Mouse (Mus musculus) hindlimb bud, embryonic 11.5 days (tissue): ENCODE measurements around the gene Tmed2.
"Not testable (repeated sequence)": the region's sequence is repeated elsewhere in the genome, so short reads cannot be mapped to it uniquely, and the experiment has no call there.

Source experiments
- DNase-seq: peaks from one replicate; pipeline ENCODE4 v3.0.0-alpha.2; 2012; ENCODE audit warnings: low read depth, low spot score; ENCODE audit errors: extremely low spot score

Gene Tmed2

GRCm38 (mm10) chr5:124528351-124528750 is 12.1 kb upstream of the Tmed2 start:
- no peak for DNase-seq

- DNase-seq = no peak
Measured at GRCm38 (mm10) chr5:124528791-124529190, 11.7 kb upstream of the Tmed2 start.

DNA sequence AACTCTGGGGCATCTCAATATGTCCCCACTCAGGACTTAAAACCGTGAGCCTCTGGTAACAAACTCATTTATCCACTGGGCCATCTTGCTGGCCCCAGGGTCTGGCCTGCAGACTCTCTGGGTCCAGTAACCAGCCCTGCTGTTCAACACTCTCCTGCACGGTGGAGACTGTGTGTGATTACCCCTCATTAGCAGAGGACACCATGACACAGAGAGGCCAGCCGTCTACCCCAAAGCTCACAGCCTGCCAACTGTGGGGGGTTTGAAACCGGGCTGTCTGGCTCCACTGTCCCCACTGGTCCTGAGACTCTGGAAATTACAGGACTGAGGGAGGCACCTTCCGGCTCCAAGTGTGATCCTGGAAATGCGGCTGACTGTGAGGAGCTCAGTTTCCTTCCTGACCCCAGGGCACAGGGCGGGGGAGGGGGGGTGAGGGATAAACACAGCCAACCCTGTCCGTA is 11.3 kb upstream of the Tmed2 start:
- no peak for DNase-seq

DNA sequence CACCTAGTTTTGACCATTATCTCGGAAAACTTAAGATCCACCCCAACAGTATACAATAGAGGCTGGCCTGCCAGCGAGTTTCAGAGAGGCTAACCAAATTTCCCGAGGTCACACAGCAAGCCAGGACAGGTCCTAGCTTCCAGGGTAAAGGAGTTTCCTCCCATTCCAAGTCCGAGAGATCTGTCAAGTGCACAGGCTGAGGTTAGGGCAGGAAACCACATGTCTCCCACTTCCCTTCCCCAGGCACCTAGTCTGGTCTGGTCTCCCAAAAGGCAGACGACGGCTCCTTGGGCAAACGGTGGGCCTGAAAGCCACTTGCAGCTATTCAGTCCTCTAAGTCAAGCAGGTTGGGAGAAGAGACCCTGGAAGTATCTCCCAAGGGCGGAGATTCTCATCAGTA is 10.8 kb upstream of the Tmed2 start:
- no peak for DNase-seq

- no peak for DNase-seq
Measured at GRCm38 (mm10) chr5:124530655-124531582, 9.6 kb upstream of the Tmed2 start, which contains the start of gene Rilpl1. Rilpl1 (minus strand) TSS chr5:124531391.

DNA sequence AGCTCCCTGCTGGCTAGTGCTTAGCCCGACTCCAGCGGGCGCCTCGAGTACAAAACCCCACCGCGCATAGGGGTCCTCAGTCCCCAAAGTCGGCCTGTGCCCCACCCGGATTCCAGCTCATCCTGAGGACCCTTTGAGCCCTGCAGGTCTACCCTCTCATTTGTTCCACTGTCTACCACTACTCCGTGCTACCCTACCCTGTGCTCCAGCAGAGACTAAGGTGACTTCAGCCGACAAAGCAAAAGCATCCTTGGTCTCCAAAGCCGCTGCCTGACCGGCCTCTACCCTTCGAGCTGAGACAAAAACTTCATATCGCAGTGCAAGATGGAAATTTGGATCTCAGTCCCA is 8.9 kb upstream of the Tmed2 start:
- no peak for DNase-seq

GRCm38 (mm10) chr5:124532451-124532850 is 8.0 kb upstream of the Tmed2 start:
- no peak for DNase-seq

DNA sequence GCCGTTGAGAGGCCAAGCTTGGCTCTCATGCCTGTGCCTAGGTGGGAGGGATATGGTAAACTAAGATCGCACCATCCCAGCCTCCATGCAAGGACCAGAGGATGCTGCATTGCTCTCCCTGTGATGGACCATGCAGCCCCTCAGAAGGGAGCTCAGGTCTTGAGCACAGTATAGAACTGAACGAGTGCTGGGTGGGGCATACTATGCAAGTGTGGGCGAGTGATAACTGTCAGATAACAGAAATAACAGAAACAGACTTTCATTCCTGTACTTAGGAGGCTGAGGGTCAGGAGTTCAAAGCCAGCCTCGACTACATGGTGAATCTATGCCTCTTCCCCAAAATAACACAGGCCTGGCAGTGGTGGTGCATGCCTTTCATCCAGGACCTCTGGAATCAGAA is 5.5 kb upstream of the Tmed2 start:
- no peak for DNase-seq

- no peak for DNase-seq
Measured at GRCm38 (mm10) chr5:124536776-124537175, 3.7 kb upstream of the Tmed2 start.

GRCm38 (mm10) chr5:124538813-124539792 is 1.4 kb upstream of the Tmed2 start:
- no peak for DNase-seq

DNA sequence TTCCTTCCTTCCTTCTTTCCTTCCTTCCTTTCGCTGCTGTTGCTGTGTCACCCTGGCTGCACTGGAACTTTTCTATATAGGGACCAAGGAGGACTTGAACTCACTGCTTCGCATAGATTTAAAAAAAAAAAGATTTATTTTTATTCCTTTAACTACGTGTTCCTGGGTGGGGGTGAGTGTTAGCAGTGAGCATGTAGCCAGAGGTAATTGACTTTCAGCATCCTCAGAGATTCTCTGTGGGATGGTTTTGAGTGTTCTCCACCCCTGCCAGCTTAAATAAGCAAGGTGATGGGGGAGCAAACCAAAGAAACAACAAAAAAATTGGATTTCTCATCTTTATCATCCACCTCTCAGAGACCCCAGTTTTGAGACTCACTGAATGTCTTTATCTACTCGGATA is 590 bp upstream of the Tmed2 start:
- no peak for DNase-seq

DNA sequence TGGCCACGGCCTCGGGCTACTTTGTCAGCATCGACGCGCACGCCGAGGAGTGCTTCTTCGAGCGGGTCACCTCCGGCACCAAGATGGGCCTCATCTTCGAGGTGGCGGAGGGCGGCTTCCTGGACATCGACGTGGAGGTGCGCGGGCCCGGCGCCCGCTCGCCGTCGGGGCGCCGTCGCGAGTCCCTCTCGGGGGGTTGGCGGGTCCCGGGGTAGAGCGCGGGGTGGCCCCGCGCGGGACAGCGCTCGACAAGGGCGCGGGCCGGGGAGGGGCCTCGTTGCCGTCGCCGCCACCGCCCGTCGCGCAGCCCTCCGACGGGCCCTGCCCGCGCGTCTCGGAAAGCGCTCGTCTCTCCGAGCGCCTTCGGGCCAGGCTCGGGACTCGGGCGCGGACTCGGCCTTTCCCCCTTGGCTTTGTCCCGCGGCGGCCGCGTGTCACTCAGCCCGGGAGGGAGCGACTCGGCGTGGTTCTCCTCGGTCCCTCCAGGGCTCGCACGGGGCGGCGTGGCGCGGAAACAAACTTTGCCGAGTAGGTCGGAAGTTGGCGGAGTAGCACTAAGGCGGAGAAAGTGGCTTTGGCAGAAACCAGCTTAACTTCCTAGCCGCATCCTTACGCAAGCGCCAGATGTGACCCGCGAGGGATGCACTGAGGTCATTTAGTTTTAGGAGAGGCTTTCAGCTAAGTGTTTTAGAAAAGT is 558 bp downstream of the Tmed2 start:
- no peak for DNase-seq

- DNase-seq = no peak
Measured at GRCm38 (mm10) chr5:124541602-124541973, 1.1 kb downstream of the Tmed2 start.

DNA sequence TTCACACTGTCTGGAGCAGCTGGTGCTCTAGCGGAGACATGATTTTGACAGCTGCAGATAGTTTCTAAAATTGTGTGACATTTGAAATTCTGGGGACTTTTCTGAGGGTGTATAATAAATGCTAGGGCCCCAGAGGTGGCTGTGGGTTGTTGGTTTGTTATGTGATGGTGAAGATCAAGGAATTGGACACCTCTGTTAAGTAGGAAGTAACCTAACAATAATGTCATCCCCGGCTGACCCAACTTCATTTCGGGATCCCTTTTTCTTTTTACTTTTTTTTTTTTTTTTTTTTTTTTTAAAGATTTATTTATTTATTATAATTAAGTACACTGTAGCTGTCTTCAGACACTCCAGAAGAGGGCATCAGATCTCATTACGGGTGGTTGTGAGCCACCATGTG is 10.2 kb downstream of the Tmed2 start:
- DNase-seq = not testable (repeated sequence)

- not testable (repeated sequence) for DNase-seq
Measured at GRCm38 (mm10) chr5:124551349-124552093, 11.0 kb downstream of the Tmed2 start.

GRCm38 (mm10) chr5:124552094-124552472 is 11.6 kb downstream of the Tmed2 start:
- no peak for DNase-seq

DNA sequence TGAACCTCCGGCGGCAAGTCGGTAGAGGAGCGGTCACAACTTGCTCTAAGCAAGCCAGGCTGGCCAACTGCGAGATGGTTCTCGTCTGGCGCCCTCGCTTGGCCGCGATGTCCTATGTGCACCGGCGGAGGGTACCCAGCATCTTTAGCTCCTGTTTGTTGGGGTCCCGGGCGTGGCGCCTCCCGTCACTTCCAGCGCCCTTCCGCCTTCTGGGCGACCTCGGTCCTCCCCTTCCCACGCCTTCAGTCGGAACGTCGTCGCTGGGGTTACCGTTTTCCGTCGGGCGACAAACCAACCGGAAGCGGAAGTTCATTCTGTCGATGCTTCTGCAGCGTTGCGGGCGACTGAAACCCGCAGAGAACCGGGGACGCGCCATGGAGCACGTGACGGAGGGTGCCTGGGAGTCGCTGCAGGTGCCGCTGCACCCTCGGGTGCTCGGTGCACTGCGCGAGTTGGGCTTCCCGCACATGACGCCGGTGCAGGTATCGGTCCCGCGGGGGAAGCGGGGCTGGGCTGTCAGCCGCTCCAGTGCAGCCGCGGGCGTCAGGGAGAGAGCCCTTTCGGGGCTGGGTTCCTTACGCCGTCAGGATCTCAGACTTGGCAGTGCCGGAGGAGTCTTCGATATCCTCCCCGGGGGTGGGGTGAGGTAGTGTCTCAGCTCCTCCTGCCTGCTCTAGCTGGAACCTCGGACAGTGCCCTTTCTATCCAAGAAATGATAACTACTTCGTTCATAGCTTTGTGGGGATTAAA is 12.2 kb downstream of the Tmed2 start, which contains the start of gene Ddx55:
Gene Ddx55 (plus strand): TSS at position 307 of the 750 bp plus-strand sequence.
- peak; percentile 82 for DNase-seq

DNA sequence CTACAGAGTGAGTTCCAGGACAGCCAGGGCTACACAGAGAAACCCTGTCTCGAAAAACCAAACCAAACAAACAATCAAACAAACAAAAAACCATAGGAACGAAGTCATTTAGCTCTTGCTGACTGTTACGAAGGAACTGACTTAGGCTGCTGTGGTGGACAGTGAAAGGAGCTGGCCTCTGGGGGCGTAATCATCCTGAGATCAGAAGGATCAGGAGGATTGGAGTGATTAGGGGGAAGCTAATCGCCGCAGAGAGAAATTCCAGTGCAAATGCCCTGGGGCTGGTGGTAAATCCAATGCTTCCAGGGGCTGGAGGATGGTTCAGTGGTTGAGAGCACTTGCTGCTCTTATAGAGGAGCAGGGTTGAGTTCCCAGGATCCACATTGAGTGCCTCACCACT is 13.1 kb downstream of the Tmed2 start:
- no peak for DNase-seq

- no peak for DNase-seq
Measured at GRCm38 (mm10) chr5:124555145-124555544, 14.7 kb downstream of the Tmed2 start.

GRCm38 (mm10) chr5:124571068-124571467 is 30.6 kb downstream of the Tmed2 start:
- DNase-seq = no peak
